Mouse (Mus musculus): ENCODE data around the gene Gimap4. TPM values are rescaled to one million over a fixed set of nuclear protein-coding genes. Genes with fewer than 3 reads are reported as not detected.
A peak's percentile ranks its signal among the peaks of the same experiment; 100 is the strongest.

Gimap4 gene
- total and polyA plus RNA-seq, 3 experiments, result 0.12 to 0.25 TPM; not detected in 1

- Histone ChIP-seq H3K4me3 (ENCODE audit: control insufficient read depth in 1 of 2, insufficient read depth in 1 of 2, low read depth in 2 of 2, low read length in 2 of 2) (no peak overlapping the region), H3K27me3 (ENCODE audit: control insufficient read depth in 1 of 2, insufficient read depth in 2 of 2, low read length in 2 of 2) (no peaks in the 10 kb centered on the region), H3K79me2 (ENCODE audit: control insufficient read depth, insufficient read depth, low read length, poor library complexity) (no peaks in the 10 kb centered on the region), H3K4me1 (ENCODE audit: control insufficient read depth in 1 of 2, insufficient read depth in 2 of 2, low read length in 2 of 2) (no peaks in the 10 kb centered on the region), H3K27ac (ENCODE audit: control insufficient read depth, low read depth, low read length) (no peak overlapping the region), H3K9me3 (replicated peaks; ENCODE audit: insufficient read depth, low read length) (no peaks in the 10 kb centered on the region), H3K9ac (ENCODE audit: control insufficient read depth, low read depth, low read length, poor library complexity, severe bottlenecking) (no peak overlapping the region), H3K36me3 (ENCODE audit: control insufficient read depth in 1 of 2, insufficient read depth in 2 of 2, low read length in 2 of 2) (no peaks in the 10 kb centered on the region)
- TF ChIP-seq ETS1 (IDR thresholded peaks at IDR 0.05; ENCODE audit: low read depth, low read length), result no peak
- TF ChIP-seq USF1 (IDR thresholded peaks at IDR 0.05; ENCODE audit: low read depth, low read length), result no peak
- TF ChIP-seq E2F4 (IDR thresholded peaks at IDR 0.05; ENCODE audit: borderline replicate concordance, low read depth, low read length), result no peak
- no peak for TF ChIP-seq GATA1 (IDR thresholded peaks at IDR 0.05; ENCODE audit: low read depth, low read length)
- no peak for TF ChIP-seq GABPA (IDR thresholded peaks at IDR 0.05; ENCODE audit: low read depth, low read length)
- no peak for TF ChIP-seq MAX (IDR thresholded peaks at IDR 0.05; ENCODE audit: low read length)
- no peak for TF ChIP-seq BHLHE40 (IDR thresholded peaks at IDR 0.05; ENCODE audit: borderline replicate concordance, low read depth, low read length)
- TF ChIP-seq NELFE (IDR thresholded peaks at IDR 0.05; ENCODE audit: low read depth, low read length), result no peak
- no peak for TF ChIP-seq KAT2A (conservative IDR thresholded peaks at IDR 0.05; ENCODE audit: low read depth, low read length)
- TF ChIP-seq ZC3H11A (IDR thresholded peaks at IDR 0.05; ENCODE audit: low read depth, low read length), result no peak
- no peak for TF ChIP-seq SIN3A (IDR thresholded peaks at IDR 0.05; ENCODE audit: low read length)
- TF ChIP-seq POLR2AphosphoS5 (IDR thresholded peaks at IDR 0.05; ENCODE audit: borderline replicate concordance, low read depth, low read length), result no peak
- TF ChIP-seq ZKSCAN1 (IDR thresholded peaks at IDR 0.05; ENCODE audit: low read depth, low read length), result no peak
- no peak for TF ChIP-seq TCF12 (IDR thresholded peaks at IDR 0.05; ENCODE audit: low read depth, low read length)
- no peak for TF ChIP-seq MXI1 (IDR thresholded peaks at IDR 0.05; ENCODE audit: low read depth, low read length)
- no peak for DNase-seq (ENCODE audit: low read depth, low spot score)
These were observed 14.8 kb upstream of the Gimap4 start for GRCm38 (mm10) chr6:48669446-48669969.

- H3K9me3 ChIP-seq (replicated peaks; ENCODE audit: insufficient read depth, low read length), result no peaks in the 10 kb centered on the region
- TF ChIP-seq NRF1 (IDR thresholded peaks at IDR 0.05; ENCODE audit: insufficient read depth, low read depth, low read length, poor library complexity, severe bottlenecking) (no peak), MAZ (IDR thresholded peaks at IDR 0.05; ENCODE audit: low read depth, low read length) (no peak), MAFK (IDR thresholded peaks at IDR 0.05; ENCODE audit: borderline replicate concordance, low read depth, low read length) (no peak), USF1 (IDR thresholded peaks at IDR 0.05; ENCODE audit: low read depth, low read length) (no peak), GABPA (IDR thresholded peaks at IDR 0.05; ENCODE audit: low read depth, low read length) (no peak), SMC3 (IDR thresholded peaks at IDR 0.05; ENCODE audit: low read depth, low read length) (no peak), ZC3H11A (IDR thresholded peaks at IDR 0.05; ENCODE audit: low read depth, low read length) (no peak), TBP (IDR thresholded peaks at IDR 0.05; ENCODE audit: low read depth, low read length) (no peak)
- H3K36me3 ChIP-seq (ENCODE audit: control insufficient read depth in 1 of 2, insufficient read depth in 2 of 2, low read length in 2 of 2), result no peaks in the 10 kb centered on the region; a peak in 1 of 4 replicates
- DNase-seq (ENCODE audit: low read depth, low spot score), result peak; percentile 2
- H3K27ac ChIP-seq (ENCODE audit: control insufficient read depth, low read depth, low read length), result no peak overlapping the region
- H3K9ac ChIP-seq (ENCODE audit: control insufficient read depth, low read depth, low read length, poor library complexity, severe bottlenecking), result no peak overlapping the region
- 0 out of 2 replicates have a peak, but pooled peaks cover 2% of the 10 kb centered on the region for H3K79me2 ChIP-seq (ENCODE audit: control insufficient read depth, insufficient read depth, low read length, poor library complexity)
- H3K4me3 ChIP-seq (ENCODE audit: control insufficient read depth in 1 of 2, insufficient read depth in 1 of 2, low read depth in 2 of 2, low read length in 2 of 2), result no peak overlapping the region
- H3K4me1 ChIP-seq (ENCODE audit: control insufficient read depth in 1 of 2, insufficient read depth in 2 of 2, low read length in 2 of 2), result no peaks in the 10 kb centered on the region
- no peaks in the 10 kb centered on the region for H3K27me3 ChIP-seq (ENCODE audit: control insufficient read depth in 1 of 2, insufficient read depth in 2 of 2, low read length in 2 of 2)
These were observed 9.9 kb upstream of the Gimap4 start for GRCm38 (mm10) chr6:48674291-48675058.

All from MEL (cell line).